Mouse (Mus musculus): Measurements from ENCODE around the gene Apeh. TPM values are rescaled to one million over a fixed set of nuclear protein-coding genes. Genes with fewer than 3 reads are reported as not detected.

Gene Apeh
- polyA plus RNA-seq, 1 experiment from 2014 or later: 49.9 TPM

DNA sequence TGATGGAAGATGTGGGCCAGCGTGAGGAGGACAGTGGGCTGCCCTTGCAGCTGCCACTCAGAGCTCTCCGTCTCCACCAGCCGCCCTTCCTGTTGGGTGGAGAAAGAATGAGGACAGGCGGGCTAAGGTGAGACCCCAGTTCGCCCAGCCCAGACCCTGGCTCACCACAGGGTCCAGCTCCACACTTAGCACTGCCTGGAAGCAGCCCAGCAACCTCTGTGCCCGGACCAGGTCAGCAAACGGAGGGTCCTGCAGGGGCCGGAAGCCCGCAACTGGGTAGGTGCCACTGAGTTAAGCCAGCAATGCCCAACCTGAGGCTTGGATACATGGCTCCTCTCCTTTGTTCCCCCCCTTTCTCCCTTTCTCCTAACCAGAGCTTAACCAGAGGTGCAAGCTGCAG lies 25.4 kb downstream of the Apeh start:
- ATAC-seq (ENCODE audit: insufficient read depth): no peak
- Histone ChIP-seq H3K9ac (no peak overlapping the region), H3K27me3 (ENCODE audit: insufficient read depth, low read length) (no peaks in the 10 kb centered on the region), H3K36me3 (ENCODE audit: insufficient read depth) (peaks cover 33% of the 10 kb centered on the region), H3K4me2 (no peak overlapping the region), H3K4me3 (ENCODE audit: low read depth, low read length) (no peak overlapping the region), H3K9me3 (ENCODE audit: low read depth, low read length) (no peaks in the 10 kb centered on the region), H3K27ac (ENCODE audit: low read depth) (no peak overlapping the region), H3K4me1 (ENCODE audit: insufficient read depth) (no peaks in the 10 kb centered on the region)
- TF ChIP-seq CTCF (IDR thresholded peaks at IDR 0.05; ENCODE audit: low read depth): no peak
- DNase-seq: no peak
- 89% methylated on average over 9 of the region's 9 CpGs for WGBS

DNA sequence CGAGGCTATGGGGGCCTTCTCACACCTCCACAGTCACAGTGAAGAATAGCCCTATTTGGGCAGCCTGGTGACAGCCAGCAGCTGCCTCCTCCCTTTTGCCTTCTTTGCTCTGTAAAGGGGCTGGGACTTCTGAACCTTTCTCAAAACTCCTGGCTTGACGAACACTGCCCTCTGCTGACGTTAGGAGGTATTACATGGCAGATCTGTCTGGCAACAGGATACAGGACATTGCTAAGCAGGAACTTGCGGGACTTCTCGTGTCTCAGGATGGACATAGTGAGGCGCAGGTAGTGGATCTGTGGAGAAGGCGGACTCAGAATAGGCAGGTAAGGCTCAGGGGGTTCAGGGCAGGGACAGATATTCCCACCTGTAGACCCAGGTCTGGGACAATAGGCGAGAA lies 26.5 kb downstream of the Apeh start:
- Histone ChIP-seq H3K4me3 (ENCODE audit: low read depth, low read length) (no peak overlapping the region), H3K27ac (ENCODE audit: low read depth) (no peak overlapping the region), H3K4me1 (ENCODE audit: insufficient read depth) (no peaks in the 10 kb centered on the region), H3K4me2 (no peak overlapping the region), H3K9ac (no peak overlapping the region), H3K36me3 (ENCODE audit: insufficient read depth) (peaks cover 43% of the 10 kb centered on the region), H3K9me3 (ENCODE audit: low read depth, low read length) (no peaks in the 10 kb centered on the region), H3K27me3 (ENCODE audit: insufficient read depth, low read length) (no peaks in the 10 kb centered on the region)
- peak; percentile 99 for TF ChIP-seq CTCF (IDR thresholded peaks at IDR 0.05; ENCODE audit: low read depth)
- ATAC-seq (ENCODE audit: insufficient read depth) (peak; percentile 44; the same call in 1 of the 2 replicates), DNase-seq (peak; percentile 96)
- 17% methylated on average over 8 of the region's 8 CpGs for WGBS

DNA sequence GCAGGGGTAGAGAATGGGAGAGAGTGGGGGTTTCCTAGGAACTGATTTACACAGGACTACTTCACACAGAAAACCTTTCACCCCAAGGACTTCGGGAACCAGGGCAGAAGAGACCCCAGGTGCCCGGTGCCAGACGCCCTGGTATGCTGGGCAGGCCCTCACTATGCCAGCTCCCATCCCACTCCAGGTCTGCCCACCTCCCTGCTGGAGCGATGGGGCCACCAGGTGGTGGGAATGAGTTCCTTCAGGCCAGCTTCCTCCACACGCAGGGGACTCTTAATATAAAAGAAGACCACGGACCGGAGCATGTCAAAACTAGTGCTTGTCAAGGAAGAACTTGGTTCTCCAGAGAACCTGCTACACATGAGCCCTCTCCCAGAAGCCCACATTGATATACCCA lies 27.2 kb downstream of the Apeh start:
- Histone ChIP-seq H3K4me2 (no peak overlapping the region), H3K27me3 (ENCODE audit: insufficient read depth, low read length) (no peaks in the 10 kb centered on the region), H3K4me1 (ENCODE audit: insufficient read depth) (no peaks in the 10 kb centered on the region), H3K36me3 (ENCODE audit: insufficient read depth) (peaks cover 49% of the 10 kb centered on the region), H3K27ac (ENCODE audit: low read depth) (no peak overlapping the region), H3K9ac (no peak overlapping the region), H3K4me3 (ENCODE audit: low read depth, low read length) (no peak overlapping the region), H3K9me3 (ENCODE audit: low read depth, low read length) (no peaks in the 10 kb centered on the region)
- ATAC-seq (ENCODE audit: insufficient read depth) (no peak), DNase-seq (no peak)
- WGBS: 78% methylated on average over 7 of the region's 7 CpGs
- TF ChIP-seq CTCF (IDR thresholded peaks at IDR 0.05; ENCODE audit: low read depth): no peak

DNA sequence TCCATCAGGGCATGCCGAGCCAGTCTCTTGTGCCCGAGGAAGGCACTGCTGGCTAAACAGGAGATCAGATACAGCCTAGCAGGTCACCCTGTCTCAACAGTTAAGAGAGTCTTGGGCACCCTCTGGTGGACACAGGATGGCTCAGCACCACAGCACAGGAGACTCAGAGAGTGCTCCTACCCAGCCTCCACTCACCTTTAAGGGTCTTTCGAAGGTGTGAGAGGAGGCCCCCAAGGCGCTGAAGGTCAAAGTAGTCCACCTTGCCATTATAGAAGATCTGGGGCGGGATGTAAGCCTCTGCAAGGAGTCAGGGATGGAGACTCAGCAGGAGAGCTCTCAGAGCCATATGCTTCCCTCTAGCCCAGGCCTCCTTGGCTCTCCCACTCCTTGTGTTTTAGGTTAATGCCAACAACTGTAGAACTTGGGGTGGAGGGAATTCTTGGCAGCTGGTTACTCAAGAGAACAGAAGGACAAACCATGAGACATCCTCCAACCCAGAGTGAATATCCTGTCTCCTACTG lies 28.9 kb downstream of the Apeh start:
- no peaks in the 10 kb centered on the region for H3K4me1 ChIP-seq (ENCODE audit: insufficient read depth)
- H3K9ac ChIP-seq: no peak overlapping the region
- peak; percentile 80 for DNase-seq
- 34% methylated on average over 5 of the region's 5 CpGs for WGBS
- H3K4me2 ChIP-seq: no peak overlapping the region
- H3K9me3 ChIP-seq (ENCODE audit: low read depth, low read length): no peaks in the 10 kb centered on the region
- TF ChIP-seq CTCF (IDR thresholded peaks at IDR 0.05; ENCODE audit: low read depth): peak; percentile 76
- no peaks in the 10 kb centered on the region for H3K27me3 ChIP-seq (ENCODE audit: insufficient read depth, low read length)
- peaks cover 46% of the 10 kb centered on the region for H3K36me3 ChIP-seq (ENCODE audit: insufficient read depth)
- H3K27ac ChIP-seq (ENCODE audit: low read depth): no peak overlapping the region
- ATAC-seq (ENCODE audit: insufficient read depth): 0 out of 2 replicates have a peak, but pooled peaks have one; percentile 32
- H3K4me3 ChIP-seq (ENCODE audit: low read depth, low read length): no peak overlapping the region

DNA sequence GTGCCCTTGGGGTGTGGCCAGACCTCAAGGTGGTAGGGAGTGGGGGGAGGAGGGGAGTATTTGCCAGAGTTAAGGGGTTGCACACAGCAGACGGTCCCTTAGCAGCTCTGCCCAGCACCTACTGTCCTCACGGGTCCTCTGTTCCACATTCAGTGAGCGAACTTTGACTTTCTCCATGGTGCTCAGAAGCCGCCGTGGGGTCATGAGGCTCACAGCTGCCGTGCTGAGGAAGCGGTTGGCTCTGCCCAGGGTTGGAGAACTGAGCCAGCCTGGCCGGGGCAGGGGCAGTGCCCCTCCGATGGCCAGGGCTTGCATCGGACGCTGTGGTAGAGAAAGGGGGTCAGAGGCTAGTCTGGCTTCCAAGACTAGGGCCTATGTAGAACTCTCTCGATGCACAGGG lies 31.0 kb downstream of the Apeh start:
- TF ChIP-seq CTCF (IDR thresholded peaks at IDR 0.05; ENCODE audit: low read depth): no peak
- ATAC-seq (ENCODE audit: insufficient read depth) (no peak), DNase-seq (no peak)
- Histone ChIP-seq H3K36me3 (ENCODE audit: insufficient read depth) (peaks cover 50% of the 10 kb centered on the region), H3K27me3 (ENCODE audit: insufficient read depth, low read length) (no peaks in the 10 kb centered on the region), H3K9me3 (ENCODE audit: low read depth, low read length) (no peaks in the 10 kb centered on the region), H3K4me2 (no peak overlapping the region), H3K27ac (ENCODE audit: low read depth) (no peak overlapping the region), H3K9ac (no peak overlapping the region), H3K4me3 (ENCODE audit: low read depth, low read length) (no peak overlapping the region), H3K4me1 (ENCODE audit: insufficient read depth) (no peaks in the 10 kb centered on the region)
- 84% methylated on average over 12 of the region's 12 CpGs for WGBS

DNA sequence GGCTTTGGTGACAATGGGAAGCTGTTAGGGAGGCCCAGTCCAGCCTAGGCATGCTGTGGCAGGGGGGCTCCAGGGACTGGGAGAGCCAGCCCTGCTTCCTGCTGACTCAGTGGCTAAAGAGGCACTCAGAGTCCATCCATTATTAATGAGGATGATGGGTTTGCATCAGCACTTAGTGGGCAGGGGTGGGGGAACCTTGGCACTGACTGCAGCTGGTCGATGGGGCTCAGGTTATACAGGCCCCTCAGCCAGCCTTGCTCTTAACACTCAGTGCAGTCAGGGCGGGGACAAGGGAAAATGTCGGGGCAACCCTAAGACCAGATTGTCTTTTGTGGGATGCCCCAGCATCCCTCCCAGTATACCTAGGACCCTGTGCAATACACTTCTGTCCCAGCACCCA lies 32.3 kb downstream of the Apeh start:
- Histone ChIP-seq H3K4me2 (no peak overlapping the region), H3K4me3 (ENCODE audit: low read depth, low read length) (no peak overlapping the region), H3K9me3 (ENCODE audit: low read depth, low read length) (no peaks in the 10 kb centered on the region), H3K27me3 (ENCODE audit: insufficient read depth, low read length) (no peaks in the 10 kb centered on the region), H3K4me1 (ENCODE audit: insufficient read depth) (no peaks in the 10 kb centered on the region), H3K27ac (ENCODE audit: low read depth) (no peak overlapping the region), H3K9ac (no peak overlapping the region), H3K36me3 (ENCODE audit: insufficient read depth) (peaks cover 57% of the 10 kb centered on the region)
- ATAC-seq (ENCODE audit: insufficient read depth) (no peak), DNase-seq (no peak)
- 87% methylated on average over 3 of the region's 3 CpGs for WGBS
- TF ChIP-seq CTCF (IDR thresholded peaks at IDR 0.05; ENCODE audit: low read depth): no peak

DNA sequence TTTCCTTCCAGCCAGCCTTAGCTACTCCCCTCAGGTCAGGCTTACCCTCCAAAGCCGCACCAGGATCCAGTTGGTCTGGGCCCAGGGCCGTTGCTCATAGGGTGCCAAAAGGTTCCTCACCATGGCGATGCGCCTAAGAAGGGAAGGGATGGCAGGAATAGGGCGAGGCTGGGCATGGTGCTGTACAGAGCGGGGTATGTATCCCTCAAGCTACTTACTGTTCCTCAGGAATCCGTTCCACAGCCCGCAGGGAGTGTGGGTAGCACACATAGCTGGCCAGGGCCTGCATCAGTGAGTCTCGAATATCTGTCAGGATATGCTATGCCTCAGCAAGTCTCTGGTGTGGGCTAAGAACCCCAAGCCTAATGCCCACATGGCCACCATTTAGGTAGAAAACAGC lies 36.1 kb downstream of the Apeh start:
- no peak for ATAC-seq (ENCODE audit: insufficient read depth)
- Histone ChIP-seq H3K4me3 (ENCODE audit: low read depth, low read length) (no peak overlapping the region), H3K27ac (ENCODE audit: low read depth) (no peak overlapping the region), H3K9me3 (ENCODE audit: low read depth, low read length) (no peaks in the 10 kb centered on the region), H3K27me3 (ENCODE audit: insufficient read depth, low read length) (no peaks in the 10 kb centered on the region), H3K9ac (no peak overlapping the region), H3K4me1 (ENCODE audit: insufficient read depth) (peaks cover under 1% of the 10 kb centered on the region; the same call in 1 of the 2 replicates), H3K4me2 (no peak overlapping the region), H3K36me3 (ENCODE audit: insufficient read depth) (peaks cover 75% of the 10 kb centered on the region)
- no peak for DNase-seq
- WGBS: 94% methylated on average over 9 of the region's 9 CpGs
- no peak for TF ChIP-seq CTCF (IDR thresholded peaks at IDR 0.05; ENCODE audit: low read depth)

DNA sequence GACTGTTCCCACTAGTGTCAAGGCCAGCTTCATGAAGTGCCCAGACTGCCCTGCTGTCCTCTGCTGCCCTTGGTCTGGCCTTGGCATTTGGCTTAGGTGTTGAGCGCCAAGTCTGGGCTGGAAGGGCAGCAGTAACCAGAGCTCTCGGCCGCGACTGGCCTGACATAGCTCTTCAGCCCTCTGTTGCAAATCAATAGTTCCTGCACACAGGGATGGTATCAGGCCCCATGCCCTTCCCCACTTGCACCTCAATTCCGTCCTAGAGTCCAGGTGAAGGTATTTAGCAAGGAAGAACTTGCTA lies 37.2 kb downstream of the Apeh start:
- H3K27me3 ChIP-seq (ENCODE audit: insufficient read depth, low read length): no peaks in the 10 kb centered on the region
- DNase-seq (no peak), ATAC-seq (ENCODE audit: insufficient read depth) (no peak)
- H3K27ac ChIP-seq (ENCODE audit: low read depth): no peak overlapping the region
- H3K9me3 ChIP-seq (ENCODE audit: low read depth, low read length): no peaks in the 10 kb centered on the region
- no peak overlapping the region for H3K4me2 ChIP-seq
- H3K36me3 ChIP-seq (ENCODE audit: insufficient read depth): peaks cover 69% of the 10 kb centered on the region
- H3K9ac ChIP-seq: no peak overlapping the region
- no peak for TF ChIP-seq CTCF (IDR thresholded peaks at IDR 0.05; ENCODE audit: low read depth)
- H3K4me1 ChIP-seq (ENCODE audit: insufficient read depth): peaks cover 5% of the 10 kb centered on the region; the same call in 1 of the 2 replicates
- 85% methylated on average over 5 of the region's 5 CpGs for WGBS
- H3K4me3 ChIP-seq (ENCODE audit: low read depth, low read length): no peak overlapping the region

Data from lung, embryonic 14.5 days (tissue).